Mouse (Mus musculus) telencephalon, adult 2 months (tissue): Measurements from ENCODE around the gene Tmem19.
"Not testable (repeated sequence)": the region's sequence is repeated elsewhere in the genome, so short reads cannot be mapped to it uniquely, and the experiment has no call there.

ENCODE experiments used
- DNase-seq: peaks from one replicate; pipeline ENCODE4 v3.0.0-alpha.2; 2011; ENCODE audit warnings: low read depth, low spot score

The Tmem19 gene

DNA sequence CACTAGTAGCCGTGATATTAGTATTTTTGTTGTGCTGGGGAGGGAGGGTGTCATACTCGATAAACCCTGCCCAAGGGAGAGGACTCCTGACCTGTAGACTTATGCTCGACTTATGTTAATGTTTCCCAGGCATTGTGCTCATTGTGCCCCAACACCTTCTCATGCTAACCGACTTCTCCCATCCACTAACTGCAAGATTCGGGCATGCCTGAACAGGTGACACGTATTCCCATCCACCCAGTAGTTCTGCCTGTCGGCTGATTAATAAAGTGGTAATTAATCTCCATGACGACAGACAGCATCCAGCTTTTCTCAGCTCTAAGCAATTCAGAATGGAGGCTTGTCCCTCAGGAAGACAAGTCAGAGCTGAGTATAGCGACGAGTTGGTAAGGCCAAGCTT is 13.3 kb downstream of the Tmem19 start:
- DNase-seq, result no peak

DNA sequence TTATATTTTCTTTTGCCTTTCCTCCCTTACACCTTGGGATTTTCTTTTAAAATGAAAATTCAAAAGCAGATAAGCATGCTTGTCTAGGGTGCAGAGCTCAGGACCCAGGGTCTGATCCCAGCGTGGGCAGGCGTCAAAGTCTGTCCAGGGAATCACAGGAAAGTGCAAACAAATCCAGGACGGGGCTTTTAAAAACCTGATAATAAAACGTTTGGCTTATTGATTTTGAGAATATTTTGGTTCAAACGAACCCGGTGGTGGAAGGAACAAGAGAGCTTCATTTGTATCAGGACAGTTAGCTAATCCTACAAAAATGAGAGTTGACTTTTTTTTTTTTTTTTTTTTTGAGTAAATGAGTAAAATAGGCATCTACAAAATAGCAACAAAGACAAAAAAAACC is 14.2 kb downstream of the Tmem19 start:
- no peak for DNase-seq

DNA sequence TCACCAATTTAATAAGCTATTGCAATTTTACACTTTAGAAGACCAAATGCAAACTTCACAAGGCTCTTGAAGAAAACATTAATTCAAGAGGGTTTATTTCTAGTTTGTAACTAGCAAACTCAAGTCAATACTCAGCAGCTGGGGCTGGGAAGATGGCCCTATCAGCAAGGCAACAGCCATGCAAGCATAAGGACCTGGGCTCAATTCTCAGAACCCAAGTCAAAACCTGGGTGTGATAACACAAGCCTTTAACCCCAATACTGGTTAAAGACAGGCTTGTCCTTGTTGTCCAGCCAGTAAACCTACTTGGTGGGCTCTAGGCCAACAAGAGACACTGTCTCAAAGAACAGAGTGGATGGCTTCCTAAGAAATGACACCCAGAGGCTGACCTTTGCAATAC is 15.9 kb downstream of the Tmem19 start:
- DNase-seq, result no peak

DNA sequence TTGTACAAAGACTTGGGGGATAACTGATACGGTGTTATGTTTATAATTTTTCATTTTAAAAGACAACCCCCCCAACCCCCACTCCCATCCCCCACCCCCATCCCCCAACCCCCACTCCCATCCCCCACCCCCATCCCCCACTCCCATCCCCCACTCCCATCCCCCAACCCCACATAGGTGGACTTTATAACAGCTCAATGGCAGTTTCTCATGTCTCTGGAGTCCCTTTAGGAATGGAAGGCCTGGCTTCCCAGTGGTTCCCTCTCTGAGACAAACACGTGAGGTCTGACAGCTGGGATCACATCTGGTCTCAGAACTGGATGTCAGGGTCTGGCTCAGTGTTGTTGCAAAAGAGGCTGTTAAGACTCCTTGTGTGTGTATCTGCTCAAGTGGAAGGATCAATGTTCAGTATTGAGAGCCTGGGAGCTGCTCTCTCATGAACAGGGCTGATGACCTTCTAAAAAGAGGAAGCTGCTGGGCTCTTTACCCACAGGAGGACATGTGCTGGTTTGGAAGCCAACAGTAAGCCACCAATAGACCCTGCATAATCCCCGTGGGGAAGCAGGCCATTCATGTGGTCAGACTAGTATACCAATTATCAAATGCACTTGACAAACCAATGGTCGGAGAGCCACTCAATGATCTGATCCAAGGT is 19.4 kb downstream of the Tmem19 start:
- DNase-seq, result no peak

DNA sequence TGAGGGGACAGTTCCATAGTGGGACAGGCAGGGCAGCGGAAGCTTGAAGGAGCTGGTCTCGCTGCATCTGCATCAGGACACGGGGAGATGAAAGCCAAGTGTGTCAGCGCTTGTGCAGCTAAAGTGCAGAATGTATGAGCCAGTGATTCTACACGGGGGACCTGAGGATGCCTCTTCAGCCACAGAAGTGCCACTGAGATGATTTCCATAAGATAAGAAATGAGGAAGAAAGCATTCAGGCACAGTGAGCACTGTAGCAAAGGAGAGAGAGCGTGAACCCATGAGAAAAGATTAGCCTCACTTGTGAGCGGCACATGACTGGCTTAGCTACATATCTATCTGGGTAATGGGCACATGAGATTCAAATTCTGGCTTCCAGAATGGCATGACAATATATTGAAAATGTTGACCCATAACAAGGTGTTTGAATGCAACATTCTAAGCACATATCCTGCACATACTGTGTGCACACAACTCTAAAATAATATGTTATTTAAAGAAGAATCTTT is 22.4 kb downstream of the Tmem19 start:
- no peak for DNase-seq

DNA sequence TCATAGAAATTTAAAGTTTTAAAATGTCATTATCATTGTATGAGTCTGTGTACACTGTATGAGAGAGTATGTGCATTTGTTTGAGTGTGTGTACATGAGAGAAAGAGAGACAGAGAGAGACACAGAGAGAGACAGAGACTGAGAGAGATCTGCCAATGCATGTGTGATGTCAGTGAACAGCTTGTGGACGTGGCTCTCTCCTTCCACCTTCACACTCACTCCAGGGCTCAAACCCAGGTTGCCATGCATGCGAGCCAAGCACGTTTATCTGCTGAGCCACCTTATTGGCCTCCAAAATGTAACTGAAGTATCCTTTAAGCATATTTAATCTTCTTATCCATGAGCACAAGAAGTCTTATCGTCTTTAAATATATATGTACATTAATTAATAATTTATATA is 25.4 kb downstream of the Tmem19 start:
- DNase-seq, result no peak

DNA sequence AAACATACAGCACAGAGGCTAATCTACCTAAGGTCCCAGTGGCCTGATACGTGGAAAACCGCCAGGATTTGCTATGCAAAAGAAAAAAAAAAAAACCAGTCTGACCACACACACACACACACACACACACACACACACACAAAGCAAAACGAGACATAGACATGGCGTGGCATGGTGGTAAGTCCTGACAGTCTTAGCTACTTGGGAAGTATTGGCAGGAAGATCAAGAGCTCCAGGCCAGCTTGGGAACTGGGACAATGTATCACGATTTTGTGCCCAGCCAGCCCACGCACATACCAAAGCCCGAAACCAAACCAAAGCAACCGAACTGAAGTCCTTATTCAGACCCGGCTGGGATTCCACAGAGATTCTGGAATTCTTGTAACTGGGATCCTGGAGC is 28.8 kb downstream of the Tmem19 start:
- DNase-seq, result no peak

DNA sequence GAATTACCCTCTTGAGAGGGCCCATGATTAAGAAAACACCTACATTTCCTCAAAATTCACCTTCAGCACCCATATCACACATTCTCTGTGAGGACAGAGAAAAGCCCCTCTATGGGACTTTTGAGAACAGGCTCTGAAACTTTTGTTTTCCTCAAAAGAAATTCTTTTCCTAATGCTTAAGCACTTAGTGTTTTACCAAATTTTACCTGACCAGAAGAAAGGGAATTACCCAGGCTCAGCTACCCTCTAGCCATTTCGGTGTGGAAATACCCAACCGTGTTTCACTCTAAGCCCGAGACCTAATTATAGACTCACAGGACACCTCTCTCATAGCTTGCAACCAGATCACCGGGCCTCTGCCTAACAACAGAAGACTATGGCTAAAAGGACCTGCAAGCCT is 29.3 kb downstream of the Tmem19 start:
- DNase-seq, result no peak

DNA sequence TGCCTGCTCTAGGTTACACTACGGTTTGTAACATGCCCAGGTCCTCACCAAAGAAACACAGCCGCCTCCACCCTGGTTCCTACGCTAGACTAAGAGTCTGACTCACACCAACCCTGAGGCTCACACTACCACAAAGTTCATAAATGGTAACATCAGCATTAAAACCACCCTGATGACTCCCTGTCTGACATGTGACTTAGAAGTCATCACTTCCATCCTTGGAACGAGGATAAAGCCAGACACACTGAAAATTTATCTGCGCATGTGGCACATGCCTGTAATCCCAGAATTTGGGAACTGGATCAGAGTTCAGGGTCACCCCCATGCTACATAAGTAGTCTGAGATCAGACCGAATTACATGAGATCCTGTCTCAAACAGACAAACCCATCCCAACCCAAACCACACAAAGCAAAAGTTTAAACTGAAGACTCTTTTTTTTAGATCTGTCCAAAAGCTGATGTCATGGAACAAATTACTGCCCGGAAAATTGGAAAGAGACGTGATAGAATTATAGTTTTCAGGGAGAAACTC is 29.8 kb downstream of the Tmem19 start:
- no peak for DNase-seq

DNA sequence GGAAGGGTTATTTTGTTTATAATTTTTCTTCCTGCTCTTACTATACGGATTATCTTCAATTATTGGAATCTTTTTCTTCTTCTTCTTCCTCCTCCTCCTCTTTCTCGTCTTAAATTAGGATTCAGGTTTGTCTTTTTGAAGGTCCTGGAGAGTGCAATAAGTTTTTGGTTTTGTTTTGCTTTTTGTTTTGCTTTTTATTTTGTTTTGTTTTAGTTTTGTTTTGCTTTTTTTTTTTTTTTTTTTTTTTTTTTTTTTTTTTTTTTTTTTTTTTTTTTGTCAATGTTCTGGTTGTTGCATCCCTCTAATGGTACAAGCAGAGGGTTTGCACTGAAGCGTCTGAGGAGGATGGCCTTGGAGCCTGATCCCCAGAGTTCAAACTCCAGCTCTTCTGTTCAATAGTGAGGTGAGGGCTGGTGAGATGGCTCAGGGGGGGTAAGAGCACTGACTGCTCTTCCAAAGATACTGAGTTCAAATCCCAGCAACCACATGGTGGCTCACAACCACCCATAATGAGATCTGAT is 33.2 kb downstream of the Tmem19 start:
- DNase-seq, result no peak

DNA sequence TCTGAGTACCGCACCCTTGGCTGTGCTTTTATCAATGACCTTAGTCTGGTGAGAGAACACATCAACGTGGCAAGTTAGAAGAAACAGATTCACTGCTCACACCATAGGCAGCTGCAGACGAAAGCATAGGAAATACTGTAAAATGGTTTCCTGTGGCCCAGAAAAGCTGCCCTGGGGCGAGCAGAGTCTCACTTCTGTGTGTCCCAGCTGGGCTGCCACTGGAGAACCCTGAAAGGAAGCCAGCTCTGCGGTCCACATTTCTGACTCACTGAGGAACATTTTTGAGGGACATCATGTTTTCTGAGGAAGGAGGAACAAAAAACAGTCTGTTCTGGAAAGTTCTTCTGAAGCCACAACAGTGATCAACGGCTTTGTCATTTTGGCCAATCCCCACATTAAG is 33.8 kb downstream of the Tmem19 start:
- DNase-seq, result no peak

DNA sequence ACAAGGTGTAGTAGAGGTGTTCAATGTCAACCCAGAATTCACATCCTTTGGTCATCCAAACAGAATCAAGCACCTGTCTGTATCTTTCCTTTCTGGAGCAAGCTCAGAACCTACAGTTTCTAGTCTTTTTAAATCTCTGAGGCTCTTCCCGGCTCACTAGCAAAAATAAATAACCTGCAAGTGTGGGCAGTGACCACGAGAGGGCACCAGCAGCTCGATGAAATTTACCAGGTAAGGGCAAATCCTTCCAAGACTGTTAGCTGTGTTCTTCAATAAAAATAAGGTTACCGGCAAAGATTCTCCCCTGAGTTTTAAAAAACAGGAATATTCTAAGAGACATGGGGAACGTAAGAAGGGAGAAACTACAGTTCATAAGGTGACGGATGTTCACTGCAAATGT is 39.0 kb downstream of the Tmem19 start:
- no peak for DNase-seq

DNA sequence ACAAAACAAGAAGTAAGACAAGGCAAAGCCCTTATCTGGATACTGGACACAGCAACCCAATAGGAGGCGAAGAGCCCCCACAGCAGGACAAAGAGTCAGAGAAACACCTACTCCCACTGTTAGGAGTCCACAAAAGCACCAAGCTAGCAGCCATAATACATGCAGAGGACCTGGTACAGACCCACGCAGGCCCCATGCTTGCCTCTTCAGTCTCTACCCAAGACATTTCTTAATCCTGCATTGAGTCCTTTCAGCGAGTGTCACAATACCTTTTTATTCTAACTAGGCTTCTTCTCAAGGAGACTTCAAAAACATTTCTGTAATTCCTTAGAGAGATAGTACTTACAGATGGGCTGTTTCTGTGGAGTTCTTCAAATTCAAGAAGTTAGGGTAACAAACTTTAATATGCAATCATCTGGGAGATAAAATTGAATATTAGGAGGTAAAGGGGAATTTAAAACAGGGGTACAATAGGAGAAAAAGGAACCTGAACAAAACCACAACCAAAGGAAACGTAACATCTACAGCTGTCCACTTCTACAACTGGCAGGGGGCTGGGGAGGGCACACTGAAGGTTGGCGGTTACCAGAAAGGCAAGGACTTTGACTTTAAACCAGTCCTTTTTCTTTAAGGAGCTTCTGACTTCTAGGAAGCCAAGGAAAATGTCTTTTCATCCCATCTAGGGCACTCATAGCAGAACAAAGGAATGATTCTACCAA is 40.8 kb downstream of the Tmem19 start:
- DNase-seq, result no peak

DNA sequence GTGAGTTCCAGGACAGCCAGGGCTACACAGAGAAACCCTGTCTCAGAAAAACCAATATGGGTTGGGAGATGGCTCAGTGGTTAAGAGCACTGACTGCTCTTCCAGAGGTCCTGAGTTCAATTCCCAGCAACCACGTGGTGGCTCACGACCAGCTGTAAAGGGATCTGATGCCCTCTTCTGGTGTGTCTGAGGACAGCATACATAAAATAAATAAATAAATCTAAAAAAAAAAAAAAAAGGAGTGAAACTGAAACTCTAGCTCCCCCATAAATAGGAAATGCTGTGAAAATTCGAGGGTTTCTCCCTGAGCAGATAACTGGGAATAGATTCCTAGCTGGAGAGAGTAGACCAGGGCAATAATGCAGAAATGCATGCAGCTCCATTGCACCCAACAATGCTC is 43.9 kb downstream of the Tmem19 start:
- DNase-seq, result not testable (repeated sequence)

DNA sequence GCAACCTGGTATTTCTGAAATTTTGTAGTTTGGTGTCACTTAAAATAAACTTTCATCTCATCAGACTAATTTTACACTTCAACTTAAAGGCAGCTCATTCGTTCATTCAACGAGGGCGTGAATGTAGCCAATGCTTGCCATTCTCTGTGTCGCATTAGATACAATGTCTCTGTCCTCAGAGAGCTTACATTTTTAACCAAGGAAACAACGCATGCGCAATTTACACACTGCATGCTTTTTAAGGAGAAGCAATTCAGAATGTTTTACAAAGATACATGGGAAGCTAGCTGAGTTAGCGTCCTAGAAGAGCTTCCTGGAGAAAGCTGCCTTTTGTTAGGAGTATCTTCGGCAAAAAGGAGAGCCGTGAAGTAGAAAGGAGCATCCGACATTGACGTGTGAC is 46.0 kb downstream of the Tmem19 start:
- no peak for DNase-seq

DNA sequence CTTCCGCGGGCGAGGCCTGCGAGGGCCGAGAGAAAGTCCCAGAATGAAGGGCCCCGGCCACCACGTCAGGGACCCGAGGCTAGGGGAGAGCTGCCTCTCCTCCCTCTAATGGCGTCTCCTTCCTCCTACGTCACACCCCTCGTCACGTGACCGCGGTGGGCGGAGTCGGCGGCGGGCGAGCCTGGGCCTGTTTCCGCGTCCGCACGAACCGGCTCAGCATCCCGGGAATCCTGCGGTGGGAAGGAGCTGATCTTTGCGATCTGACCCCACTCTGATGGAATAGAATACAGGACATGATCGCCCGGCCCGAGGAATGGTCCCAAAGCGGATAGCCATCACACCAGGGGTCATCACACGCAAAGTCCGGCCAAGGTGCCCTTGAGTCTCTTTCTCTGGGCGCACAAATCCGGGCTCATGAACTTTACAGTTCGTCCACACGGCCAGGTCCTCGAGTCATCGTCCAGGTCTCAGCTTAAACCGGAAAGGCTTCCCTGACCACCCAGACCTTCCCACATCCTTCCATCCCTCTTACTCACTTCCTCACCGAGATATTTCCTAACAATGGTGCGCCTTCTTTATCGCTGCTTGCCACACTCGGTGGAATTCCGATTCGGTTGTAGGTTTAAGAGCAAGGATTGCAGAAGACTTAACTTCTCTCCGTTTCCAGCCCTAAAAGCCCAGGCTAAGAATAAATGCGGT is 46.7 kb downstream of the Tmem19 start, which contains the start of gene Rab21:
Gene Rab21, minus strand, starts transcription at position 122 of the 699 bp plus-strand sequence.
- peak; percentile 74 for DNase-seq

DNA sequence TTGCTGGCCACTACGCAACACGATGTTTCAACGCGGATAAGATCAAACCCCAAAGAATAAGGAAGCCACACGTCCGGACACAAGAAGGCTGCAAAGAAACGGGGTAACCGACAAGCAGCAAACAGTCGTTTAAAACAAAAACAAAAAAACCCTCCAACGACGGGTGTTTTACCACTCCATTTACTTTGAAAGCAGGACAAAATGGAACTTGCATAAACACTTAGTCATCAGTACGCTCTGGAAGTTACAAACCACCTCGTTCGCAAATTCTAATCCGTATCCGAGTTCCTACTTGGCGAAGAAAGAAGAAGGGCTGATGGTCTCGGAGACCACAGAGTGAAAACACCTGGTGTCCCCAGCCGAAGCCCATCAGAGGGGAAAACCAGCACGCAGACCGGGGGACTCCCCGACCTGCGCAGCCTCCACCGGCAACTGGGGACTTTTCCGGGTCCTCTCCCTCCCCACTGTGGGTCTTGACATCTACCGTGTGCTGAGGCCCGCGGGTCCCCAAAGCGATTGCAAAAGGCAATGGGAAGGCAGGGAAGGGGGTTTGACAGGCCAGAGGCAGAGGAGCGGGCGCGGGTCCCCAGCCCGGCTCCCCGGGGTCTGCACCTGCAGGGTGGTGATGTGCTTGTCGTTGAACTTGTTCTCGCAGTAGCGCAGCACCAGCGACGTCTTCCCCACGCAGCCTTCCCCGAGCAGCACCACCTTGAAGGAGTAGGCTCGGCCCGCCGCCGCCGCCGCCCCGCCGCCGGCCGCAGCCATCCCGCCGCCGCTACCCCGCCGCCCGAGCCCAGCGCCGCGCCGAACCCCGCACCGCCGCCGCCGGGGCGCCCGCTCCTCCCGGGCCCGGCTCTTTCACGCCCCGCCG is 47.5 kb downstream of the Tmem19 start:
- DNase-seq, result no peak

DNA sequence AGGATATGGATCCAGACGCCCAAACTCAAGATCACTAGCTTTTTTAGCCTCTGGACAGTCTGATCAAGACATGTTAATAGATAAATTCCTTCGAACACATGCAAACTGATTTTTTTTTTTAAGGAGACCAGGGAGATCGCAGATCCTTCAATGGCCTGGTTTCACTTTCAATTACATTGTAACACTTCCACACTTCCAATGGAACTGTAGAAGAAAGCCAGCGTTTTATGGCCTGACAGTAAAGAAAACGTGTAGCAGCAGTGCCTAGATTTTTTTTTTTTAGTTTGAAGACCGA is 48.1 kb downstream of the Tmem19 start:
- no peak for DNase-seq

DNA sequence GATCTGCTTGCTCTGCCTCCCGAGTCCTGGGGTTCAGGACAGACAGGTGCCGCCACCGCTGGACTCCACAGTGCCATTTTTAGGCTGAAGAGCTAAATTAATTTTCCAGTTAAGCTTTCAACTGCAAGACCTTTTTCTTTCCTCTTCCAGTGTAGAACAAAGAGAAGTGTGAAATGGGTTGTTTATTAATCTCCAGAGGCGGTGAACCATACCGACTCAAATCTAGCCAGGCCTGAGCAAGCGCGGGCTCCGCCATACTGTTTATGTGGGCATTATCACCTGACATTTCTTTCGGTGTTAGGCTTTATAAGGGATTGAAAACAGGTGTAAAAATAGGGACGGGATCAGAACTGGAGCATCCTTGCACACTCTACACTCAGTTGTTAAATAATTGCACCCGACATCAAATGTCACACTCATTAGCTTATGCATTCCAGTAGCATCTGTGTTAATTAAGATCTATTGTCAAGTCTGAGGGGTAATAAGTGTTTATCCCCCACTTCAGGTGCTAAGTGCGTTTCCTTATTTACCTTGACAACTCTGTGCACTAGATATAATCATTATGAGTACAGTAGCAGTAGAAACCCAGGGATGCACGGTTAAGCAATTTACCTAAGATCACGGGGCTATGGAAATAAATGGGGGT is 48.5 kb downstream of the Tmem19 start:
- DNase-seq, result no peak

DNA sequence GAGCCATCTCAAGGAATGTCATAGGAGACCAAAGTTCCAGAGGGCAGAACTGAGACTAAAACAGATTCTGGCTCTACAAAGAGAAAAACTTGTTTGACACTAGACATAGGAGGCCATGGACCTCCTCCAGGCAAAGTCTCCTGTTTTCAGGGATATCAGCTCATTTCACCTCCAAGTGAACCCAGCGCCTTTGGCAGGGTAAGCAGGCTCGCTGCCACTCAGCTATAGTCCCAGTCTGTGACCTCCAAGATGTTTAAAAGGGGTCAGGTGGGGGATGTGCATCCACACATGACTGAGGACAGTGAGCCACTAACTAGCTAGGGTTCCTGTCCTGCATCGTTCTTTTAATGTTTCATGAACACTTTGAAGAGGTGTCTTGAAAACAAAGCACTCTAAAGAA is 49.6 kb downstream of the Tmem19 start:
- DNase-seq, result no peak

DNA sequence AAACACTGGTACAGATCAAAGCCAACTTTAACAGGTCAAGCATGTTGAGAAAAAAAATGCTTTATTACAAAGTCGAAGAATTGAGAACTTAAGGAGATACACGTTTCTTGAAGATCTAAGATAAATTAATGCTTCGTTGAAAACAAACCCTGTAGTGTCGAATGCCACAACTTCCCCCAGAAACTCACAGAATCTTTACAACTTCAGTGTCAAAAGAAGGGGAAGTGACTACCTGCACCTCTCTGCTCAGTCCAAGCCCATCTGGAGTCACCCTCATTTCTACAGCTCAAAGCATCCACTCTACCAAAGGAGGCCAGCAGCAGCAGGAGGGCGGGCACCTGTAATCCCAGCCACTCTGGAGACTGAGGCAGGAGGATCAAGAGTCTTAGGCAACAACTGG is 50.1 kb downstream of the Tmem19 start:
- no peak for DNase-seq
